23 mouse cellular contexts compared by ENCODE assay signal in genomic region chrX:94562392-94562791, GRCm38 (mm10). TPM values are rescaled to one million over a fixed set of nuclear protein-coding genes. Genes with fewer than 3 reads are reported as not detected.
A peak's percentile ranks its signal among the peaks of the same experiment; 100 is the strongest.
DNase-seq lines count a peak whose midpoint lies in the region; ATAC-seq and TF ChIP-seq lines count a peak whose summit lies in the region.
"Had no signal": no experiment of that assay in that cellular context is flagged by ENCODE, and none has a peak within 500 bp of the region (broad histone marks: within the 10 kb centered on the region; RNA-seq: fewer than 3 reads in every experiment).

No protein-coding gene starts in this region.

- intact Hi-C loops in heart, postnatal 25 days (cut with DNase I), result no loop called here

- H3K27ac ChIP-seq in heart, embryonic 14.5 days (replicated peaks in 1 of 2; ENCODE audit: control insufficient read depth in 1 of 2, insufficient read depth in 1 of 2, low read depth in 2 of 2, low read length in 2 of 2), result peak overlapping the region; percentile 39 to 44; a peak in 2 of 4 replicates
- H3K27ac ChIP-seq in kidney, embryonic 15.5 days, result no peak overlapping the region
- H3K27ac ChIP-seq: embryonic facial prominence, embryonic 13.5 days; forebrain, embryonic 12.5 days; heart, embryonic 10.5 days; hindbrain, embryonic 10.5 days; hindbrain, embryonic 14.5 days; intestine, embryonic 15.5 days had no signal

- peak; percentile 8 for DNase-seq in adrenal gland, adult 2 months
- DNase-seq in adrenal gland, postnatal 25 days, result no peak
- no peak for DNase-seq in heart, postnatal 25 days (ENCODE audit: low spot score)
- no peak for DNase-seq in kidney, adult 18-20 months
- DNase-seq: adrenal gland, postnatal 10 days; B cell, adult 2 months; cerebellum, adult 11-12 months; cerebellum, adult 9-10 months; cerebellum, postnatal 25 days; gastrocnemius, postnatal 10 days; kidney, adult 2 months had no signal

- no peak overlapping the region for H3K9ac ChIP-seq in heart, embryonic 14.5 days (ENCODE audit: low read length)
- H3K9ac ChIP-seq in kidney, embryonic 15.5 days, result no peak overlapping the region
- H3K9ac ChIP-seq: embryonic facial prominence, embryonic 13.5 days; forebrain, embryonic 12.5 days; hindbrain, embryonic 14.5 days; intestine, embryonic 15.5 days had no signal

- no peaks in the 10 kb centered on the region for H3K9me3 ChIP-seq in heart, embryonic 14.5 days (ENCODE audit: control insufficient read depth, low read length)
- no peaks in the 10 kb centered on the region for H3K9me3 ChIP-seq in kidney, embryonic 15.5 days (replicated peaks)
- H3K9me3 ChIP-seq: embryonic facial prominence, embryonic 13.5 days; forebrain, embryonic 12.5 days; G1E; heart, embryonic 10.5 days; hindbrain, embryonic 10.5 days; intestine, embryonic 15.5 days had no signal

- no peaks in the 10 kb centered on the region for H3K4me1 ChIP-seq in heart, embryonic 14.5 days (ENCODE audit: control insufficient read depth in 2 of 2, insufficient read depth in 2 of 2, low read length in 2 of 2)
- H3K4me1 ChIP-seq in kidney, embryonic 15.5 days, result no peaks in the 10 kb centered on the region
- H3K4me1 ChIP-seq: embryonic facial prominence, embryonic 13.5 days; forebrain, embryonic 12.5 days; heart, embryonic 10.5 days; hindbrain, embryonic 10.5 days; intestine, embryonic 15.5 days had no signal

- H3K4me3 ChIP-seq in heart, embryonic 14.5 days (ENCODE audit: control insufficient read depth in 1 of 2, insufficient read depth in 1 of 2, low read depth in 1 of 2, low read length in 2 of 2), result no peak overlapping the region
- H3K4me3 ChIP-seq in kidney, embryonic 15.5 days (replicated peaks), result no peak overlapping the region
- no peak overlapping the region for H3K4me3 ChIP-seq in myocyte
- H3K4me3 ChIP-seq: embryonic facial prominence, embryonic 13.5 days; forebrain, embryonic 12.5 days; heart, embryonic 10.5 days; hindbrain, embryonic 10.5 days; intestine, embryonic 15.5 days had no signal

- WGBS in heart, embryonic 14.5 days, result 15% methylated on average over 5 of the region's 5 CpGs
- WGBS in kidney, embryonic 15.5 days, result 41% methylated on average over 5 of the region's 5 CpGs

- H3K79me2 ChIP-seq in myocyte (ENCODE audit: control insufficient read depth, insufficient read depth), result no peaks in the 10 kb centered on the region

- no peak; the same call in 1 of the 2 replicates for ATAC-seq in heart, embryonic 14.5 days (ENCODE audit: insufficient number of reproducible peaks, insufficient read depth, low FRiP score, low read depth)
- 0 out of 2 replicates have a peak, but pooled peaks have one; percentile 33 for ATAC-seq in kidney, embryonic 15.5 days (replicated peaks; ENCODE audit: low FRiP score)
- ATAC-seq: CD4-positive, CD25-positive, alpha-beta regulatory T cell, adult 4 months; forebrain, embryonic 16.5 days; intestine, embryonic 15.5 days had no signal

- H3K4me2 ChIP-seq in heart, embryonic 14.5 days (ENCODE audit: low read length), result no peak overlapping the region
- H3K4me2 ChIP-seq in kidney, embryonic 15.5 days, result no peak overlapping the region
- H3K4me2 ChIP-seq in myocyte (ENCODE audit: low read depth), result peak overlapping the region; percentile 55
- H3K4me2 ChIP-seq: embryonic facial prominence, embryonic 13.5 days; forebrain, embryonic 12.5 days; hindbrain, embryonic 14.5 days; intestine, embryonic 15.5 days had no signal

- no peaks in the 10 kb centered on the region for H3K27me3 ChIP-seq in heart, embryonic 14.5 days (ENCODE audit: control insufficient read depth, insufficient read depth, low read length)
- H3K27me3 ChIP-seq in kidney, embryonic 15.5 days, result peaks cover 13% of the 10 kb centered on the region; the same call in 1 of the 2 replicates
- no peaks in the 10 kb centered on the region for H3K27me3 ChIP-seq in myocyte (ENCODE audit: control insufficient read depth, insufficient read depth, insufficient read length)
- H3K27me3 ChIP-seq: embryonic facial prominence, embryonic 13.5 days; forebrain, embryonic 12.5 days; intestine, embryonic 15.5 days had no signal

- no peak overlapping the region for H3ac ChIP-seq in myocyte (ENCODE audit: control insufficient read depth, insufficient read length)

- no peak for TF ChIP-seq POLR2A in myocyte (IDR thresholded peaks at IDR 0.05; ENCODE audit: insufficient read length, low read depth)

- H3K36me3 ChIP-seq in heart, embryonic 14.5 days (ENCODE audit: control insufficient read depth, insufficient read depth, low read length), result no peaks in the 10 kb centered on the region
- no peaks in the 10 kb centered on the region for H3K36me3 ChIP-seq in kidney, embryonic 15.5 days
- no peaks in the 10 kb centered on the region for H3K36me3 ChIP-seq in myocyte (ENCODE audit: control insufficient read depth, insufficient read depth)
- H3K36me3 ChIP-seq: embryonic facial prominence, embryonic 13.5 days; forebrain, embryonic 12.5 days; G1E; heart, embryonic 10.5 days; hindbrain, embryonic 10.5 days; intestine, embryonic 15.5 days had no signal

TF ChIP-seq in myocyte, 11 proteins besides CTCF, POLR2A, EP300 and RAD21:
- peak in 2 of 3 experiments; percentile 42 to 45 for TF ChIP-seq MYOD1 (IDR thresholded peaks at IDR 0.05; ENCODE audit: control insufficient read depth in 1 of 3, insufficient read length in 2 of 3, low read depth in 2 of 3)
- TF ChIP-seq SRF (IDR thresholded peaks at IDR 0.05; ENCODE audit: control insufficient read depth, insufficient read length, low read depth), result no peak
- TF ChIP-seq CEBPB (IDR thresholded peaks at IDR 0.05; ENCODE audit: insufficient read depth, poor library complexity, severe bottlenecking), result no peak
- no peak for TF ChIP-seq MAX (IDR thresholded peaks at IDR 0.05; ENCODE audit: low read depth)
- TF ChIP-seq E2F4 (IDR thresholded peaks at IDR 0.05; ENCODE audit: insufficient read depth), result no peak
- no peak for TF ChIP-seq TCF3 (IDR thresholded peaks at IDR 0.05; ENCODE audit: insufficient read length, low read depth)
- TF ChIP-seq USF1 (IDR thresholded peaks at IDR 0.05; ENCODE audit: low read depth), result no peak
- peak in 2 of 3 experiments; percentile 55 to 62 for TF ChIP-seq MYOG (IDR thresholded peaks at IDR 0.05; ENCODE audit: control insufficient read depth in 1 of 3, insufficient read depth in 1 of 3, insufficient read length in 2 of 3, low read depth in 2 of 3)
- no peak for TF ChIP-seq TCF12 (IDR thresholded peaks at IDR 0.05; ENCODE audit: insufficient read depth, poor library complexity, severe bottlenecking)
- TF ChIP-seq POLR2AphosphoS2 (IDR thresholded peaks at IDR 0.05; ENCODE audit: insufficient read length, low read depth), result no peak
- TF ChIP-seq REST (IDR thresholded peaks at IDR 0.05; ENCODE audit: insufficient read depth, insufficient read length), result no peak

RNA-seq across cellular contexts. Expression of gene Maged1, which starts 20.4 kb away (rescaled TPM):
- total RNA-seq in adrenal gland, adult 2 months (2021), result 100 to 1,000 TPM; 267 to 274 TPM
- 233 and 305 TPM in 2 replicates for polyA plus RNA-seq in adrenal gland, adult 2 months (2012; rRNA removed)
- total RNA-seq in adrenal gland, postnatal 25 days (2021), result 235 and 250 TPM in 2 replicates
- polyA plus RNA-seq in heart, embryonic 14.5 days (2014; fragmentation: Nextera tagmentation; extraction: Ambion mirVana), result 476 and 520 TPM in 2 replicates
- total RNA-seq in heart, postnatal 25 days (2021), result 100 to 1,000 TPM in 1 of 2 experiments, 10 to 100 TPM in 1; 96.9 to 102 TPM
- polyA plus RNA-seq in kidney, embryonic 15.5 days (2015; fragmentation: Nextera tagmentation; extraction: Ambion mirVana), result 579 and 609 TPM in 2 replicates
- 361 TPM for polyA plus RNA-seq in myocyte (2012; fragmentation: generic; extraction: Trizol)
